Mouse (Mus musculus) c-Kit-positive CD71-positive TER-119-positive erythroid progenitor cells, embryonic 14.5 days (primary cell): ENCODE measurements around the gene Slc25a47.

Experiments
- DNase-seq: peaks from one replicate; pipeline ENCODE4 v3.0.0-alpha.2; 2013; ENCODE audit warnings: low spot score

Gene Slc25a47

GRCm38 (mm10) chr12:108906398-108906797, 70.6 kb downstream of the Slc25a47 start:
- no peak for DNase-seq
